Comparison of ENCODE assay signal across 10 mouse cellular contexts in the genomic region with DNA sequence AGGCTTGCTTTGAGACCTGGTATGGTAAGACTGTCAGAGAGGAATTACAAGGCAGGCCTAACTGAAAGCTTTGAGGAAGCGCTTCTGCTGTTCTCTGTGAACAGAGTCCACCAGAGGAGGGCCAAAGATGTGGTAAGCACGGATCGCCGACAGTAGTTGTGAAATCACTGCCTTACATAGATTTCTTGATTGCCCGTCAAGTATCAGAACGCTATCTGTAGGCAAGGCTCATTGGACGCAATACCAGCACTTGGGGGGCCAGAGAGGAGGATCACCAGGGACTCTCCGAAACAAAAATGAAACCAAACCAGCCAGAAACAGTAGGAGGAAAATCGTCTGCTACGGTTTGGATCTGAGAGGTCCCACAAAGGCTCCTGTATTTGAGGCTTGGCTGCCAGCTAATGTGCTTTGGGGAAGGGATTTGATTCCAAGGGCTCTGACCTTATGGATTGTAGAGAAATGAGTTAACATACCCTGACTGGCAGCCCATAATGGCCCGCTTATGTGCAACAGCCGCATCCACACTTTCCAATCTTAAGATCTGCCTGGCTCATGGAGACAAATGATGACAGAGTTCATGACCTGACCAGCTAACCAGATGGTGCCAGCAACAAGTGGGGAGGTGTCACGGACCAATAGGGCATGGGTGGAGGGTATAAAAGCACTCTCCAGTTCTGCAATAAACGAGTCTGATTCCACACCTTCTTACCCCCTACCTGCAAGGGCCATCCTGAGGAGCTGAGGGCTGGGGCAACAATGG. TPM values are rescaled to one million over a fixed set of nuclear protein-coding genes. Genes with fewer than 3 reads are reported as not detected.
DNase-seq lines count a peak whose midpoint lies in the region; ATAC-seq and TF ChIP-seq lines count a peak whose summit lies in the region.
"Had no signal": no experiment of that assay in that cellular context is flagged by ENCODE, and none has a peak within 500 bp of the region (broad histone marks: within the 10 kb centered on the region; RNA-seq: fewer than 3 reads in every experiment).

No protein-coding gene starts in this region.

- H3K9me3 ChIP-seq in embryonic facial prominence, embryonic 11.5 days (replicated peaks; ENCODE audit: control insufficient read depth, low read length): no peaks in the 10 kb centered on the region
- no peaks in the 10 kb centered on the region for H3K9me3 ChIP-seq in embryonic facial prominence, embryonic 10.5 days
- H3K9me3 ChIP-seq: neural tube, embryonic 12.5 days had no signal

- peak; percentile 8 for DNase-seq in embryonic facial prominence, embryonic 11.5 days (ENCODE audit: low spot score)
- no peak for DNase-seq in embryonic facial prominence, embryonic 10.5 days (ENCODE audit: low spot score)
- DNase-seq in CD4-positive helper T cell, adult 2 months (ENCODE audit: low read depth, low spot score): peak; percentile 59
- DNase-seq in thymus, adult 2 months: peak; percentile 33
- no peak for DNase-seq in left cerebral cortex, postnatal 4 days
- no peak for DNase-seq in cerebellum, postnatal 25 days

- H3K27me3 ChIP-seq in embryonic facial prominence, embryonic 11.5 days (ENCODE audit: control insufficient read depth, insufficient read depth, low read length): no peaks in the 10 kb centered on the region
- H3K27me3 ChIP-seq in embryonic facial prominence, embryonic 10.5 days (replicated peaks; ENCODE audit: low read depth, poor library complexity, severe bottlenecking): 0 out of 2 replicates have a peak, but pooled peaks cover 3% of the 10 kb centered on the region
- no peaks in the 10 kb centered on the region for H3K27me3 ChIP-seq in thymus, adult 2 months (ENCODE audit: control insufficient read depth, insufficient read depth, low read length)

- H3K79me2 ChIP-seq in macrophage (ENCODE audit: inconsistent target): no peaks in the 10 kb centered on the region

- no peak for TF ChIP-seq CTCF in thymus, adult 2 months (IDR thresholded peaks at IDR 0.05; ENCODE audit: borderline replicate concordance, control insufficient read depth, extremely low read depth, insufficient read depth, low read length, poor library complexity)

- no peak overlapping the region for H3K4me3 ChIP-seq in embryonic facial prominence, embryonic 11.5 days (ENCODE audit: low read depth, low read length)
- H3K4me3 ChIP-seq in embryonic facial prominence, embryonic 10.5 days: no peak overlapping the region
- H3K4me3 ChIP-seq in macrophage (ENCODE audit: inconsistent target): peak overlapping the region; percentile 26
- peak overlapping the region; percentile 45 for H3K4me3 ChIP-seq in thymus, adult 2 months (ENCODE audit: control insufficient read depth, insufficient read depth, low read length)
- H3K4me3 ChIP-seq: neural tube, embryonic 12.5 days had no signal

- 66% methylated on average over 14 of the region's 14 CpGs for WGBS in embryonic facial prominence, embryonic 11.5 days
- 76% methylated on average over 14 of the region's 14 CpGs for WGBS in embryonic facial prominence, embryonic 10.5 days
- 16% methylated on average over 14 of the region's 14 CpGs for WGBS in macrophage (ENCODE audit: missing documents)
- 8% methylated on average over 14 of the region's 14 CpGs for WGBS in thymus, adult 2 months

- TF ChIP-seq POLR2A in thymus, adult 2 months (IDR thresholded peaks at IDR 0.05; ENCODE audit: control insufficient read depth, extremely low read depth, insufficient read depth, low read length, poor library complexity): no peak

- no peak for ATAC-seq in embryonic facial prominence, embryonic 11.5 days (replicated peaks; ENCODE audit: insufficient number of reproducible peaks, low FRiP score, low TSS enrichment, low read depth)
- peak; percentile 81 for ATAC-seq in granulocyte monocyte progenitor cell, adult 5-6 weeks (replicated peaks; ENCODE audit: poor library complexity, severe bottlenecking)

- no peaks in the 10 kb centered on the region for H3K36me3 ChIP-seq in embryonic facial prominence, embryonic 11.5 days (replicated peaks; ENCODE audit: control insufficient read depth, insufficient read depth, low read depth, low read length)
- H3K36me3 ChIP-seq in embryonic facial prominence, embryonic 10.5 days (replicated peaks): no peaks in the 10 kb centered on the region
- H3K36me3 ChIP-seq in macrophage (ENCODE audit: inconsistent target): no peaks in the 10 kb centered on the region
- H3K36me3 ChIP-seq in thymus, adult 2 months (ENCODE audit: control insufficient read depth, insufficient read depth, low read length): no peaks in the 10 kb centered on the region
- H3K36me3 ChIP-seq: neural tube, embryonic 12.5 days had no signal

- intact Hi-C loops in left cerebral cortex, postnatal 4 days (cut with DNase I): no loop called here

- no peak overlapping the region for H3K4me2 ChIP-seq in embryonic facial prominence, embryonic 11.5 days (ENCODE audit: low read depth, low read length)
- H3K4me2 ChIP-seq: neural tube, embryonic 12.5 days had no signal

- H3K9ac ChIP-seq in embryonic facial prominence, embryonic 11.5 days (replicated peaks; ENCODE audit: low read length): no peak overlapping the region
- H3K9ac ChIP-seq: neural tube, embryonic 12.5 days had no signal

- no peak overlapping the region for H3K27ac ChIP-seq in embryonic facial prominence, embryonic 11.5 days (replicated peaks; ENCODE audit: low read depth, low read length)
- H3K27ac ChIP-seq in embryonic facial prominence, embryonic 10.5 days (replicated peaks): no peak overlapping the region
- no peak overlapping the region for H3K27ac ChIP-seq in macrophage
- peak overlapping the region; percentile 5; the same call in 1 of the 2 replicates for H3K27ac ChIP-seq in thymus, adult 2 months (ENCODE audit: control insufficient read depth, insufficient read depth, low read length)
- H3K27ac ChIP-seq: neural tube, embryonic 12.5 days had no signal

- H3K4me1 ChIP-seq in embryonic facial prominence, embryonic 11.5 days (ENCODE audit: control insufficient read depth, insufficient read depth, low read length): no peaks in the 10 kb centered on the region; the same call in 1 of the 2 replicates
- H3K4me1 ChIP-seq in embryonic facial prominence, embryonic 10.5 days: peaks cover 23% of the 10 kb centered on the region
- H3K4me1 ChIP-seq in thymus, adult 2 months (replicated peaks; ENCODE audit: control insufficient read depth, insufficient read depth, low read length): peaks cover 20% of the 10 kb centered on the region
- H3K4me1 ChIP-seq: neural tube, embryonic 12.5 days had no signal

RNA-seq across cellular contexts. Expression of a gene that starts 27.8 kb away (rescaled TPM):
- polyA plus RNA-seq in embryonic facial prominence, embryonic 11.5 days (2014; fragmentation: Nextera tagmentation; extraction: Ambion mirVana): 0.52 TPM in 1 of 2 replicates, not detected in the other
- polyA plus RNA-seq in embryonic facial prominence, embryonic 10.5 days (2016; fragmentation: Nextera tagmentation; extraction: Ambion mirVana): not detected in 2 replicates
- total RNA-seq in granulocyte monocyte progenitor cell, adult 5-6 weeks (2014; fragmentation: Nextera tagmentation): not detected in 2 replicates
- total RNA-seq in granulocyte monocyte progenitor cell, adult 5-6 weeks (2017): not detected in 2 replicates
- not detected for total RNA-seq in macrophage (2018; cell fraction: chromatin; rRNA removed)
- not detected for total RNA-seq in macrophage (2018; cell fraction: cytosol; rRNA removed)
- total RNA-seq in macrophage (2018; cell fraction: nucleus; rRNA removed): not detected
- not detected in 3 replicates for polyA plus RNA-seq in macrophage (2018)
- 0.10 and 0.50 TPM in 2 replicates for polyA plus RNA-seq in thymus, adult 2 months (2012; rRNA removed)
- not detected for total RNA-seq in left cerebral cortex, postnatal 4 days (2021)
- polyA plus RNA-seq: C2C12 had no signal

Comparison
In these comparisons a context has a peak if more than half of its experiments do, and no peak if none do; other contexts are left out.
1. DNase-seq: peak in embryonic facial prominence, embryonic 11.5 days (single experiment), CD4-positive helper T cell, adult 2 months (single experiment) and thymus, adult 2 months (single experiment); none in embryonic facial prominence, embryonic 10.5 days (single experiment), left cerebral cortex, postnatal 4 days (single experiment) and cerebellum, postnatal 25 days (0 of 2).
2. H3K4me3 ChIP-seq: peak in macrophage (single experiment) and thymus, adult 2 months (single experiment); none in embryonic facial prominence, embryonic 11.5 days (single experiment) and embryonic facial prominence, embryonic 10.5 days (single experiment).